Mouse (Mus musculus) lung, postnatal 0 days (tissue): Measurements from ENCODE around the gene Rab11b.

Experiments used
- CTCF ChIP-seq: IDR thresholded peaks from 2 replicates; pipeline ENCODE4 v1.5.1; 2016; ENCODE audit warnings: antibody characterized with exemption, mild to moderate bottlenecking
- EP300 ChIP-seq: IDR thresholded peaks from 2 replicates; pipeline ENCODE4 v1.6.1; 2016; ENCODE audit warnings: antibody characterized with exemption, mild to moderate bottlenecking, control low read depth

DNA sequence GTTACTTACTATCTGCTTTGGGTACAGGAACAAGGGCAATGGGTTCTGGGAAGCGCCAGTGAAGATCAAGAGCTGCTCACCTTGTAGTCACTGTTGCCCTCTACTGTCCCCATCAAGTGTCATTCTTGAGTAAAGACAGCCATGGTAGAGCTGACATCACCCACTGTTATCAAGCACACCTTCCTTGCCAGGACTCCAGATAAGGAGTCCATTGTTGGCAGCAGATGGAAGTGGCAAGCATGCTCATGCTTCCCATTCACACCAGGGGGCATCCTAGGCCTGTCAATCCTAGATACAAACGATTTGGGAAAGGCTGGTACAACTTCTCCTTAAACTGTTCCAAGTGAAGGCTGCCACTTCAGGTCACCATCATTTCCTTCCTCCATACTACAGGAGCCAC is 14.3 kb downstream of the Rab11b start:
- TF ChIP-seq EP300 (no peak), CTCF (peak; percentile 91)
